Mouse (Mus musculus) CD4-positive, CD25-positive, alpha-beta regulatory T cell, adult 9 weeks (primary cell): ENCODE measurements around the gene Aqp5. TPM values are rescaled to one million over a fixed set of nuclear protein-coding genes. Genes with fewer than 3 reads are reported as not detected.

ENCODE experiments used
- polyA plus RNA-seq: library from polyadenylated mRNA; unstranded; fragments of 100-300 nt; shearing (Covaris generic); gene quantifications from one replicate; pipeline ENCODE4 v1.2.1, GENCODE M21; 2017

Aqp5 gene
- not detected for polyA plus RNA-seq

DNA sequence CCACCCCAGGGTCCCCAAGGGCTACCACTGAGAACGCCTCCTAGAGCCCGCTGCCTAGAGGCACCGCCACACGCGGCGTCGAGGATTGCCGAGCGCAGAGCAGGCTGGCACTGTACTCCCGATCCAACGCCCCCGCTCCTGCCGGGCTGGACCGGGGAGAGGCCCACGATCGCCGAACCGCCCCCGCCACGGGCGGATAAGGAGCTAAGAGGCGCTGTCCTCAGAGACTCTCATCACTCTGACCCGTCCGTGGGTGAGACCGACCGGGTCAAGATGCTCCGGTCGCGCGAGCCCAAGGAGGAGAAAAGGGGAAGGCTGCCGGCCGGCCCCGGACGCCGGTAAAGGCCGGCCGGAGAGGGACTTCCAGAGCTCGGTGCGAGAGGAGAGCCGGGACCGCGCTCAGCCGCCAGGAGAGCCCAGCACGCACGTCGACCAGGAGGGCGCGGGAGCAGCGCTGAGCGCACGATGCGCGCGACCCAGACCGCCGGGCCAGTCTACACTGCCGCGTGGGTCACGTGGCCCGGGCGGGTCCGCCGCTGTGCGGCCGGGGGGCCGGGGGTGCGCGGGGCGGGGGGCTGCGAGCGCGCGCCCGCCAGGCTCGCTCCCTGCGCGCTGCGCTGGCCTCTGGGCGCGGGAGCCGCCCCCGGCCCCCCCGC, at the start of gene Aqp5:
Gene Aqp5, plus strand, starts transcription at position 354 of the 656 bp plus-strand sequence.

DNA sequence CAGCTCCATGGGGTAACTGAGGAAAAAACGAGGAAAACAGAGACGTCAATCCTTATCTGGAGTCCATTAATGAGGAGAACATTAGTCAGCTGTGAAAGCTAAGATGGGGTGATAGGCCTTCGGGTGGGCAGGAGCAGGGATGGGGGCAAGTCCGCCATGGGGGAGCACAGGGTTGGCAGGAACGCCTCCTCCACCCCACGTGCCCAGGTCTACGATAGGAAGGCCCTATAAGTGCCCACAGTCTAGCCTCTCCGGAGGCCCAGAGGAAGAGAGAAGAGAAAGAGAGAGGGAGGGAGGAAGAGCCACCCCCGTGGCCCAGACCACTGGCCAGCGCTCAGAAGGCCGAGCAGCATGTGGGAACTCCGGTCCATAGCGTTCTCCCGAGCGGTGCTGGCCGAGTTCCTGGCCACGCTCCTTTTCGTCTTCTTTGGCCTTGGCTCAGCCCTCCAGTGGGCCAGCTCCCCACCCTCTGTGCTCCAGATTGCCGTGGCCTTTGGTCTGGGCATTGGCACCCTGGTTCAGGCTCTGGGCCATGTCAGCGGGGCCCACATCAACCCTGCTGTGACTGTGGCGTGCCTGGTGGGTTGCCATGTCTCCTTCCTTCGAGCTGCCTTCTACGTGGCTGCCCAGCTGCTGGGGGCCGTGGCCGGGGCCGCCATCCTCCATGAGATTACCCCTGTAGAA, 11.6 kb upstream of the Aqp5 start, which contains the start of gene Aqp2:
Gene Aqp2, plus strand, starts transcription at position 254 of the 684 bp plus-strand sequence.

DNA sequence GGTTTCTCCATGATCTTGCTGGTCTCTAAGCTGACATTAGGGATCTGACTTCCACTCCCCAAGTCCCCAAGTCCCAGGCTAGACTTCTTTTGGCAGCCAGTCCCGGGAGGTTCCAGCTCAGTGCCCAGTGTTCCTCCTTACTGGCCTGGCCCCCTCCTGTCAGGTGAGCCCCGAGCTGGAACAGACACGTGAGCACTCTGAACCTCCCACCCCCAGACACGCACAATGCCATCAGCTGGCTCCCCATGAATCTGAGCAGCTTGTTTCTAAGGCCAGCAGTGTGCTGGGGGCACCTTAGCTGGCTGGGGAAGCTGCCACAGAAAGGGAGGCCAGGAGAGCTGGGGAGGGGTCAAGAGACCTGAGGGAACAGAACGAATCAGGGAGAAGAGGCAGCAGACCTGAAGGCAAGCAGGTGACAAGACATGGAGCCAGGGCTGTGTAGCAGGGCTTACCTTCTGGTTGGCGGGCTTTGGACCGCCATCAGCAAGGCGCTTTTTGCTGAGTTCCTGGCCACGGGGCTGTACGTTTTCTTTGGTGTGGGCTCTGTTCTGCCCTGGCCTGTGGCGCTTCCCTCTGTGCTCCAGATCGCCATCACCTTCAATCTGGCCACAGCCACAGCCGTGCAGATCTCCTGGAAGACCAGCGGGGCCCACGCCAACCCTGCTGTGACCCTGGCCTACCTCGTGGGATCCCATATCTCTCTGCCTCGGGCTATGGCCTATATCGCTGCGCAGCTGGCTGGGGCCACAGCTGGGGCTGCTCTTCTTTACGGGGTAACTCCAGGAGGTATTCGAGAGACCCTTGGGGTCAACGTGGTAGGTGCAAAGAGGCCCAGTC, 10.6 kb downstream of the Aqp5 start, which contains the start of gene Aqp6:
Gene Aqp6, plus strand, starts transcription at position 415 of the 837 bp plus-strand sequence.

Other genes with a start within 250 kb of the Aqp5 start
- 22.3 TPM for gene Fmnl3, start 220.3 kb upstream of the Aqp5 start, polyA plus RNA-seq
- 203 TPM for gene Tmbim6, start 197.9 kb upstream of the Aqp5 start, polyA plus RNA-seq
- 17.8 TPM for gene Nckap5l, start 133.0 kb upstream of the Aqp5 start, polyA plus RNA-seq
- gene Bcdin3d, start 116.1 kb upstream of the Aqp5 start, polyA plus RNA-seq: 35.6 TPM
- gene Faim2, start 62.6 kb upstream of the Aqp5 start, polyA plus RNA-seq: 0.16 TPM
- gene Aqp2, start 11.7 kb upstream of the Aqp5 start, polyA plus RNA-seq: not detected
- gene Aqp6, start 10.6 kb downstream of the Aqp5 start, polyA plus RNA-seq: not detected
- 22.3 TPM for gene Racgap1, start 60.9 kb downstream of the Aqp5 start, polyA plus RNA-seq
- gene Asic1, start 79.6 kb downstream of the Aqp5 start, polyA plus RNA-seq: 0.10 TPM
- 12.0 TPM for gene Smarcd1, start 111.3 kb downstream of the Aqp5 start, polyA plus RNA-seq
- gene Gm17349, start 114.7 kb downstream of the Aqp5 start, polyA plus RNA-seq: not detected
- 0.16 TPM for gene Gpd1, start 126.7 kb downstream of the Aqp5 start, polyA plus RNA-seq
- 197 TPM for gene Cox14, start 134.8 kb downstream of the Aqp5 start, polyA plus RNA-seq
- 68.0 TPM for gene Cers5, start 182.1 kb downstream of the Aqp5 start, polyA plus RNA-seq